Mouse (Mus musculus) lung, embryonic 14.5 days (tissue): ENCODE measurements around the gene Acoxl. TPM values are rescaled to one million over a fixed set of nuclear protein-coding genes. Genes with fewer than 3 reads are reported as not detected.
A peak's percentile ranks its signal among the peaks of the same experiment; 100 is the strongest.

Source experiments
- ATAC-seq: fragments of 200-750 bp; cut with Nextera tagmentation; 2 replicates; pipeline ENCODE4 v1.8.0; 2017; ENCODE audit warnings: mild to moderate bottlenecking, moderate TSS enrichment, moderate library complexity; ENCODE audit not compliant: insufficient read depth
- DNase-seq: peaks from one replicate; pipeline ENCODE4 v3.0.0-alpha.2; 2015
- H3K27ac ChIP-seq: fragments of 300-500 bp; sonication (generic); 2 replicates; pipeline ENCODE4 v1.5.1; 2014; ENCODE audit warnings: low read depth, mild to moderate bottlenecking, moderate library complexity
- H3K27me3 ChIP-seq: fragments of 300-500 bp; sonication (generic); 2 replicates; pipeline ENCODE4 v1.6.1; 2014; ENCODE audit warnings: low read length, control low read depth; ENCODE audit not compliant: insufficient read depth
- H3K36me3 ChIP-seq: fragments of 300-500 bp; sonication (generic); 2 replicates; pipeline ENCODE4 v1.6.1; 2014; ENCODE audit warnings: control low read depth; ENCODE audit not compliant: insufficient read depth
- H3K4me1 ChIP-seq: fragments of 300-500 bp; sonication (generic); 2 replicates; pipeline ENCODE4 v1.6.1; 2014; ENCODE audit warnings: antibody characterized with exemption, control low read depth; ENCODE audit not compliant: insufficient read depth
- H3K4me2 ChIP-seq: fragments of 300-500 bp; sonication (generic); 2 replicates; pipeline ENCODE4 v1.6.1; 2014; ENCODE audit warnings: mild to moderate bottlenecking
- H3K4me3 ChIP-seq: fragments of 300-500 bp; sonication (generic); 2 replicates; pipeline ENCODE4 v1.5.1; 2014; ENCODE audit warnings: low read depth, low read length
- H3K9ac ChIP-seq: fragments of 300-500 bp; sonication (generic); 2 replicates; pipeline ENCODE4 v1.6.1; 2014
- H3K9me3 ChIP-seq: fragments of 300-500 bp; sonication (generic); 2 replicates; pipeline ENCODE4 v1.6.1; 2016; ENCODE audit warnings: low read depth, low read length, control low read depth
- CTCF ChIP-seq: IDR thresholded peaks from 2 replicates; pipeline ENCODE4 v1.5.1; 2016; ENCODE audit warnings: antibody characterized with exemption, low read depth
- WGBS: fragments of 180-500 bp; shearing (Covaris S2); extraction: QIAGEN DNeasy Blood & Tissue Kit; methylation state at CpG from one replicate; pipeline ENCODE4 v1.1.7; 2014; 5-methylcytosine and 5-hydroxymethylcytosine counted together
- polyA plus RNA-seq: library from polyadenylated mRNA; unstranded; fragments of >200 nt; fragmentation: Nextera tagmentation; extraction: Ambion mirVana; gene quantifications from 2 replicates; pipeline ENCODE4 v1.2.1, GENCODE M21; 2014

Gene Acoxl
- polyA plus RNA-seq, 1 experiment from 2014 or later, result 0.30 TPM

DNA sequence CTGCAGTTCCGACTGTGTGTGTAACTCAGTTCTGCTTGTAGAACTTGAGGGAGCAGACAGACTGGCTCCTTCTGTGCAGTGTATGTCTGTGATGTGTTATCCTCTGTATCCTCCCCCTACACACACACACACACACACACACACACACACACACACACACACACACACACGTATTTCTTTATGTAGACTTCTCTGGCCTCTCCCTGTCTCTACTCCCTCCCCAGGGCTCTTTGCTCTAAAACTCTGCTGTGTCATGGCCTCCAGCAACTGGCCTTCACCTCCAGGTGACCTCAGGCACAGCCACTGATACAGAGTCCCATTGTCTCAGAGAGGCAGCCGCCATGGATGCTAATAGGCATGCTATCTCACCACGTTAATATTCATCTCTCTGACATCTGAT is 276.9 kb downstream of the Acoxl start:
- Histone ChIP-seq H3K4me1 (no peaks in the 10 kb centered on the region), H3K36me3 (no peaks in the 10 kb centered on the region), H3K27ac (no peak overlapping the region), H3K27me3 (no peaks in the 10 kb centered on the region), H3K4me3 (no peak overlapping the region), H3K9ac (no peak overlapping the region), H3K4me2 (no peak overlapping the region), H3K9me3 (no peaks in the 10 kb centered on the region)
- TF ChIP-seq CTCF, result no peak
- no peak for DNase-seq
- 48% methylated on average over 4 of the region's 4 CpGs for WGBS
- ATAC-seq, result no peak

GRCm38 (mm10) chr2:128117605-128118004 is 278.9 kb downstream of the Acoxl start:
- H3K27ac ChIP-seq, result no peak overlapping the region
- no peak for ATAC-seq
- TF ChIP-seq CTCF, result no peak
- peaks cover under 1% of the 10 kb centered on the region; the same call in 1 of the 2 replicates for H3K4me1 ChIP-seq
- H3K4me3 ChIP-seq, result no peak overlapping the region
- no peaks in the 10 kb centered on the region for H3K36me3 ChIP-seq
- H3K9me3 ChIP-seq, result no peaks in the 10 kb centered on the region
- H3K4me2 ChIP-seq, result no peak overlapping the region
- 74% methylated on average over 7 of the region's 7 CpGs for WGBS
- DNase-seq, result no peak
- H3K9ac ChIP-seq, result no peak overlapping the region
- peaks cover under 1% of the 10 kb centered on the region; the same call in 1 of the 2 replicates for H3K27me3 ChIP-seq

GRCm38 (mm10) chr2:128118971-128119370 is 280.3 kb downstream of the Acoxl start:
- no peaks in the 10 kb centered on the region for H3K36me3 ChIP-seq
- DNase-seq, result no peak
- 86% methylated on average over 9 of the region's 9 CpGs for WGBS

GRCm38 (mm10) chr2:128122491-128122890 is 283.8 kb downstream of the Acoxl start:
- TF ChIP-seq CTCF, result peak; percentile 91
- H3K9me3 ChIP-seq, result no peaks in the 10 kb centered on the region
- H3K4me1 ChIP-seq, result peaks cover 17% of the 10 kb centered on the region
- H3K36me3 ChIP-seq, result no peaks in the 10 kb centered on the region
- 0 out of 2 replicates have a peak overlapping the region, but pooled peaks have one; percentile 4 for H3K9ac ChIP-seq
- peak overlapping the region; percentile 73 for H3K4me3 ChIP-seq
- peak overlapping the region; percentile 94 for H3K4me2 ChIP-seq
- ATAC-seq (no peak), DNase-seq (peak; percentile 86)
- WGBS, result 1% methylated on average over 9 of the region's 9 CpGs
- peaks cover 24% of the 10 kb centered on the region for H3K27me3 ChIP-seq
- no peak overlapping the region for H3K27ac ChIP-seq

More at GRCm38 (mm10) chr2:128118971-128119370, 280.3 kb downstream of the Acoxl start:
- Histone ChIP-seq H3K27me3 (peaks cover 14% of the 10 kb centered on the region), H3K4me1 (peaks cover 11% of the 10 kb centered on the region), H3K4me3 (no peak overlapping the region), H3K9me3 (no peaks in the 10 kb centered on the region), H3K9ac (no peak overlapping the region), H3K27ac (no peak overlapping the region), H3K4me2 (no peak overlapping the region)
- TF ChIP-seq CTCF, result no peak
- ATAC-seq, result no peak

GRCm38 (mm10) chr2:128122891-128123771 is 284.5 kb downstream of the Acoxl start:
- TF ChIP-seq CTCF, result peak; percentile 54
- DNase-seq (peak; percentile 51), ATAC-seq (no peak)
- Histone ChIP-seq H3K36me3 (no peaks in the 10 kb centered on the region), H3K27ac (no peak overlapping the region), H3K9ac (peak overlapping the region; percentile 18; the same call in 1 of the 2 replicates), H3K4me2 (peak overlapping the region; percentile 94), H3K4me3 (peak overlapping the region; percentile 73), H3K9me3 (no peaks in the 10 kb centered on the region), H3K4me1 (peaks cover 17% of the 10 kb centered on the region), H3K27me3 (peaks cover 24% of the 10 kb centered on the region)
- WGBS, result 1% methylated on average over 40 of the region's 40 CpGs

GRCm38 (mm10) chr2:128123921-128124683 is 285.4 kb downstream of the Acoxl start:
- Histone ChIP-seq H3K4me1 (peaks cover 23% of the 10 kb centered on the region), H3K27ac (no peak overlapping the region), H3K9me3 (no peaks in the 10 kb centered on the region), H3K4me2 (peak overlapping the region; percentile 94), H3K36me3 (peaks cover 5% of the 10 kb centered on the region; the same call in 1 of the 2 replicates), H3K9ac (peak overlapping the region; percentile 18; the same call in 1 of the 2 replicates), H3K4me3 (peak overlapping the region; percentile 73), H3K27me3 (peaks cover 24% of the 10 kb centered on the region)
- ATAC-seq (no peak), DNase-seq (peak; percentile 35)
- WGBS, result 5% methylated on average over 23 of the region's 23 CpGs
- no peak for TF ChIP-seq CTCF
